In genomic region chr5:122503760-122504119, GRCm38 (mm10) we compare ENCODE assay signal across 14 mouse cellular contexts. TPM values are rescaled to one million over a fixed set of nuclear protein-coding genes. Genes with fewer than 3 reads are reported as not detected.
DNase-seq lines count a peak whose midpoint lies in the region; ATAC-seq and TF ChIP-seq lines count a peak whose summit lies in the region.
"Had no signal": no experiment of that assay in that cellular context is flagged by ENCODE, and none has a peak within 500 bp of the region (broad histone marks: within the 10 kb centered on the region; RNA-seq: fewer than 3 reads in every experiment).

No protein-coding gene starts in this region.

- H3K9me3 ChIP-seq in forebrain, embryonic 15.5 days, result no peaks in the 10 kb centered on the region
- H3K9me3 ChIP-seq in forebrain, embryonic 16.5 days (ENCODE audit: control insufficient read depth, low read length), result 0 out of 2 replicates have a peak, but pooled peaks cover 5% of the 10 kb centered on the region
- H3K9me3 ChIP-seq in hindbrain, embryonic 12.5 days (replicated peaks), result no peaks in the 10 kb centered on the region
- peaks cover 4% of the 10 kb centered on the region for H3K9me3 ChIP-seq in hindbrain, embryonic 10.5 days
- no peaks in the 10 kb centered on the region for H3K9me3 ChIP-seq in heart, postnatal 0 days (replicated peaks; ENCODE audit: control insufficient read depth, low read length)
- no peaks in the 10 kb centered on the region for H3K9me3 ChIP-seq in stomach, postnatal 0 days (ENCODE audit: control insufficient read depth, low read length)
- H3K9me3 ChIP-seq: intestine, embryonic 15.5 days; limb, embryonic 10.5 days; liver, embryonic 15.5 days; neural tube, embryonic 12.5 days had no signal

- intact Hi-C loops in left cerebral cortex, postnatal 25 days (cut with DNase I), result loop anchor here (5.0 kb wide), 3 partner anchors 64 to 274 kb away; partner anchors contain the start of gene Camkk2

- WGBS in forebrain, embryonic 15.5 days, result 20% methylated on average over 4 of the region's 4 CpGs
- 25% methylated on average over 4 of the region's 4 CpGs for WGBS in forebrain, embryonic 16.5 days
- 23% methylated on average over 4 of the region's 4 CpGs for WGBS in hindbrain, embryonic 12.5 days
- WGBS in hindbrain, embryonic 10.5 days, result 25% methylated on average over 4 of the region's 4 CpGs
- WGBS in heart, postnatal 0 days, result 50% methylated on average over 4 of the region's 4 CpGs
- 58% methylated on average over 4 of the region's 4 CpGs for WGBS in stomach, postnatal 0 days

- H3K4me2 ChIP-seq in forebrain, embryonic 15.5 days (replicated peaks), result no peak overlapping the region
- no peak overlapping the region for H3K4me2 ChIP-seq in forebrain, embryonic 16.5 days (ENCODE audit: low read length)
- no peak overlapping the region for H3K4me2 ChIP-seq in hindbrain, embryonic 12.5 days (replicated peaks)
- no peak overlapping the region for H3K4me2 ChIP-seq in heart, postnatal 0 days (ENCODE audit: low read depth, low read length)
- H3K4me2 ChIP-seq in stomach, postnatal 0 days (replicated peaks; ENCODE audit: low read depth), result no peak overlapping the region

- peak overlapping the region; percentile 100; the same call in 1 of the 2 replicates for H3K4me3 ChIP-seq in forebrain, embryonic 15.5 days
- no peak overlapping the region for H3K4me3 ChIP-seq in forebrain, embryonic 16.5 days (replicated peaks; ENCODE audit: low read length)
- no peak overlapping the region for H3K4me3 ChIP-seq in hindbrain, embryonic 12.5 days
- H3K4me3 ChIP-seq in hindbrain, embryonic 10.5 days, result no peak overlapping the region
- no peak overlapping the region for H3K4me3 ChIP-seq in heart, postnatal 0 days (ENCODE audit: low read depth, low read length)
- no peak overlapping the region for H3K4me3 ChIP-seq in stomach, postnatal 0 days (ENCODE audit: low read depth, low read length)

- peaks cover 28% of the 10 kb centered on the region for H3K4me1 ChIP-seq in forebrain, embryonic 15.5 days
- H3K4me1 ChIP-seq in forebrain, embryonic 16.5 days (replicated peaks; ENCODE audit: control insufficient read depth, insufficient read depth, low read length), result peaks cover 20% of the 10 kb centered on the region
- peaks cover 27% of the 10 kb centered on the region for H3K4me1 ChIP-seq in hindbrain, embryonic 12.5 days
- peaks cover 39% of the 10 kb centered on the region for H3K4me1 ChIP-seq in hindbrain, embryonic 10.5 days (replicated peaks)
- H3K4me1 ChIP-seq in heart, postnatal 0 days (ENCODE audit: control insufficient read depth, insufficient read depth), result peaks cover 9% of the 10 kb centered on the region
- H3K4me1 ChIP-seq in stomach, postnatal 0 days (replicated peaks; ENCODE audit: control insufficient read depth, insufficient read depth), result no peaks in the 10 kb centered on the region

- no peak for TF ChIP-seq EP300 in heart, postnatal 0 days (IDR thresholded peaks at IDR 0.05; ENCODE audit: low read depth)
- TF ChIP-seq EP300 in stomach, postnatal 0 days (optimal IDR thresholded peaks at IDR 0.05), result no peak

- no peaks in the 10 kb centered on the region for H3K27me3 ChIP-seq in forebrain, embryonic 15.5 days
- H3K27me3 ChIP-seq in forebrain, embryonic 16.5 days (replicated peaks; ENCODE audit: control insufficient read depth, insufficient read depth, low read length), result no peaks in the 10 kb centered on the region
- no peaks in the 10 kb centered on the region for H3K27me3 ChIP-seq in hindbrain, embryonic 12.5 days
- H3K27me3 ChIP-seq in hindbrain, embryonic 10.5 days (ENCODE audit: insufficient read depth, poor library complexity, severe bottlenecking), result peaks cover 15% of the 10 kb centered on the region
- H3K27me3 ChIP-seq in heart, postnatal 0 days (ENCODE audit: control insufficient read depth, insufficient read depth, low read length), result no peaks in the 10 kb centered on the region
- no peaks in the 10 kb centered on the region for H3K27me3 ChIP-seq in stomach, postnatal 0 days (ENCODE audit: control insufficient read depth, insufficient read depth, low read length)
- H3K27me3 ChIP-seq: intestine, embryonic 15.5 days; neural tube, embryonic 12.5 days had no signal

- no peak for TF ChIP-seq CTCF in heart, postnatal 0 days (IDR thresholded peaks at IDR 0.05; ENCODE audit: low read depth)
- no peak for TF ChIP-seq CTCF in stomach, postnatal 0 days (IDR thresholded peaks at IDR 0.05; ENCODE audit: low read depth)

- H3K9ac ChIP-seq in forebrain, embryonic 15.5 days (replicated peaks), result no peak overlapping the region
- H3K9ac ChIP-seq in forebrain, embryonic 16.5 days (replicated peaks; ENCODE audit: low read depth, low read length), result no peak overlapping the region
- 0 out of 2 replicates have a peak overlapping the region, but pooled peaks have one; percentile 5 for H3K9ac ChIP-seq in hindbrain, embryonic 12.5 days
- H3K9ac ChIP-seq in heart, postnatal 0 days (replicated peaks; ENCODE audit: low read depth, low read length), result no peak overlapping the region
- no peak overlapping the region for H3K9ac ChIP-seq in stomach, postnatal 0 days (ENCODE audit: low read length)
- H3K9ac ChIP-seq: liver, embryonic 15.5 days had no signal

- no peaks in the 10 kb centered on the region; the same call in 1 of the 2 replicates for H3K36me3 ChIP-seq in forebrain, embryonic 15.5 days
- no peaks in the 10 kb centered on the region for H3K36me3 ChIP-seq in forebrain, embryonic 16.5 days (ENCODE audit: control insufficient read depth, insufficient read depth)
- H3K36me3 ChIP-seq in hindbrain, embryonic 12.5 days, result no peaks in the 10 kb centered on the region
- H3K36me3 ChIP-seq in hindbrain, embryonic 10.5 days, result peaks cover 15% of the 10 kb centered on the region; the same call in 1 of the 2 replicates
- H3K36me3 ChIP-seq in heart, postnatal 0 days (replicated peaks; ENCODE audit: control insufficient read depth, insufficient read depth, low read length), result no peaks in the 10 kb centered on the region
- H3K36me3 ChIP-seq in stomach, postnatal 0 days (ENCODE audit: control insufficient read depth, insufficient read depth, low read length), result no peaks in the 10 kb centered on the region
- H3K36me3 ChIP-seq: intestine, embryonic 15.5 days; neural tube, embryonic 12.5 days had no signal

- no peak for ATAC-seq in forebrain, embryonic 15.5 days (replicated peaks)
- ATAC-seq in forebrain, embryonic 16.5 days, result no peak
- no peak for ATAC-seq in hindbrain, embryonic 12.5 days (ENCODE audit: low FRiP score)
- ATAC-seq in heart, postnatal 0 days (ENCODE audit: insufficient read depth, low read depth), result no peak
- no peak for ATAC-seq in stomach, postnatal 0 days (ENCODE audit: low FRiP score, low TSS enrichment)
- ATAC-seq: intestine, embryonic 15.5 days had no signal

- no peak for DNase-seq in hindbrain, embryonic 10.5 days (ENCODE audit: low spot score)
- peak; percentile 91 for DNase-seq in ES-CJ7 (ENCODE audit: low read depth, low spot score)
- DNase-seq in heart, postnatal 0 days (ENCODE audit: low spot score), result no peak
- no peak for DNase-seq in stomach, postnatal 0 days (ENCODE audit: low spot score)
- DNase-seq in left cerebral cortex, postnatal 25 days (ENCODE audit: low spot score in 2 of 2), result no peak
- DNase-seq: gastrocnemius, postnatal 25 days; kidney, postnatal 10 days had no signal

- H3K27ac ChIP-seq in forebrain, embryonic 15.5 days (replicated peaks), result 0 out of 2 replicates have a peak overlapping the region, but pooled peaks have one; percentile 46
- no peak overlapping the region for H3K27ac ChIP-seq in forebrain, embryonic 16.5 days (ENCODE audit: low read length)
- no peak overlapping the region for H3K27ac ChIP-seq in hindbrain, embryonic 12.5 days
- no peak overlapping the region for H3K27ac ChIP-seq in hindbrain, embryonic 10.5 days
- H3K27ac ChIP-seq in heart, postnatal 0 days (ENCODE audit: low read depth), result peak overlapping the region; percentile 100
- H3K27ac ChIP-seq in stomach, postnatal 0 days (replicated peaks), result no peak overlapping the region
- H3K27ac ChIP-seq: intestine, embryonic 15.5 days; limb, embryonic 10.5 days; liver, embryonic 15.5 days; neural tube, embryonic 12.5 days had no signal

RNA-seq across cellular contexts. Expression of gene Atp2a2, which starts 1.7 kb away (rescaled TPM):
- 38.5 and 39.1 TPM in 2 replicates for polyA plus RNA-seq in forebrain, embryonic 15.5 days (2015; fragmentation: Nextera tagmentation; extraction: Ambion mirVana)
- polyA plus RNA-seq in forebrain, embryonic 16.5 days (2015; fragmentation: Nextera tagmentation; extraction: Ambion mirVana), result 39.6 and 42.8 TPM in 2 replicates
- polyA plus RNA-seq in hindbrain, embryonic 12.5 days (2016; fragmentation: Nextera tagmentation; extraction: Ambion mirVana), result 69.6 and 70.9 TPM in 2 replicates
- 38.8 and 41.9 TPM in 2 replicates for polyA plus RNA-seq in hindbrain, embryonic 10.5 days (2016; fragmentation: Nextera tagmentation; extraction: Ambion mirVana)
- total RNA-seq in heart, postnatal 0 days (2014; rRNA removed; ENCODE audit: low replicate concordance), result 2,277 and 2,295 TPM in 2 replicates
- 706 and 785 TPM in 2 replicates for polyA plus RNA-seq in heart, postnatal 0 days (2015; fragmentation: Nextera tagmentation; extraction: Ambion mirVana)
- polyA plus RNA-seq in stomach, postnatal 0 days (2015; fragmentation: Nextera tagmentation; extraction: Ambion mirVana), result 24.0 and 27.0 TPM in 2 replicates
- 100 to 1,000 TPM; 748 to 749 TPM for total RNA-seq in left cerebral cortex, postnatal 25 days (2021)

Comparison
In these comparisons a context has a peak if more than half of its experiments do, and no peak if none do; other contexts are left out.
1. H3K27ac ChIP-seq: peak in forebrain, embryonic 15.5 days (single experiment) and heart, postnatal 0 days (single experiment); none in forebrain, embryonic 16.5 days (single experiment), hindbrain, embryonic 12.5 days (single experiment), hindbrain, embryonic 10.5 days (single experiment) and stomach, postnatal 0 days (single experiment).